Mouse (Mus musculus) kidney, adult 18-20 months (tissue): ENCODE data around the gene Sgk2.
"Not testable (repeated sequence)": the region's sequence is repeated elsewhere in the genome, so short reads cannot be mapped to it uniquely, and the experiment has no call there.

Experiments used
- DNase-seq: peaks from one replicate; pipeline ENCODE4 v3.0.0; 2021

Gene Sgk2

GRCm38 (mm10) chr2:162992084-162992437 is 4.9 kb downstream of the Sgk2 start:
- peak; percentile 48 for DNase-seq

- DNase-seq, result peak; percentile 47
Measured at GRCm38 (mm10) chr2:162993881-162994616, 6.9 kb downstream of the Sgk2 start.

DNA sequence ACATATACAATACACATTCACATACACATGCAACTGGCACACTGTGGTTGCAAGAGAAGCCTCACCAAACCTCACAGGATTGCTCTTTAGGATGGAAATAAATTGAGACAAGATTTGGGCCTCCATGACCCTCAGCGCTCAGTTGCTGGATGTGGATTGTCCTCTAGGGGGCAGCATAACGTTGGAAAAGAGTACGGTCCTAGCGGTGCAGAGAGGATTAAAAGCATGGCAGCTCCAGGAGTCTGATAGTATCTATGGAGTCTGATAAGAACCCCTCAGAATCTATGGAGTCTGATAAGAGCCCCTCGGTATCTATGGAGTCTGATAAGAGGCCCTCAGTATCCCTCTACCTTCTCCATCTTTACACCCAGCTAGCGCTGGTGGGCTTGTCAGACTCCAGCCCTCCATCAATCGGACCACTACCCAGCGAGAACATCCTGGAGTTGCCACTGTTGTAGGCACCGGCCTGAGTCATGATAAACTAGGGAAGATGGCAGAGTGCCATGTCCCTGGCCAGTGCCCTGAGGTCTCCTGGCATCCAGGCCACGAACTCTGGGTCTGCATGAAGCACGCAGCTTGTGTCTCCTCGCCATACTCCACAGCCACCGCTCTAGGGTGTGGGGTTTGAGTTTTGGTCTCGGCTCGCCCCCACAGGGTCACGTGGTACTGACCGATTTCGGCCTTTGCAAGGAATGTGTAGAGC is 11.5 kb downstream of the Sgk2 start:
- peak; percentile 63 for DNase-seq

- peak; percentile 45 for DNase-seq
Measured at GRCm38 (mm10) chr2:162999744-163000143, 12.6 kb downstream of the Sgk2 start.

DNA sequence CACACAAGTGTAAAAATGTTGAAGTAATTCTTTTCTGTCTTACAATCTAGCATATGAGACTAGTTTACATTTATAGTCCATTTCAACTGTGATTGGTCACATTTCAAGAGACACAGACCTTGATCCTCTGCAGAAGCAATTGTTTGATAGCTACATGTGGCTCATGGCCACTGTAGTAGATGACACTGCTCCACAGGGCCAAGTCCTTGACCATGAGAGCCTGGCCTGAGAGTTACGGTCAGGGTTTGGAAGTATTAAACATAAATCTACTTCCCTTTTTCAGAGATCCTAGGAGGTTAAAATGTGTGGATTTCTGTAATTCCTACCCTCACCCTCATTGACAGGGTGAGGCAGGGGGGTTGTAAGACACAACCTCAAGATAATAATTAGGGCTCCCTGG is 13.9 kb downstream of the Sgk2 start:
- no peak for DNase-seq

DNA sequence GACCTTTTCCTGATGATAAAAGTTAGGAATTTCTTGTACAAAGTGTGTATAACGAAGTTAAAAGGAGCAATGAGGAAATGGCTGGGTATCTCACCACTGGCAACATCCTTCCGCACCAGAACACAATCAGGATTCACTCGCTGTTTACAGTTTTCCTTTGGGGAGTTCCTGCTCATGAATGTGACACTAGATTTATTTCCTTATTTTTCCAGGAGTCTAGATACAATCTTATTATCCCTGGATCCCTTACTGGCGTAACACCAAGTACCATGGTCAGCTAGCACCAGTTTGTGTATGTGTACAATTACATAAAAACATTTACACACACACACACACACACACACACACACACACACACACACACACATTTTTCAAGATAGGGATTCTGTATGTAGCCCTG is 20.2 kb downstream of the Sgk2 start:
- DNase-seq, result no peak

DNA sequence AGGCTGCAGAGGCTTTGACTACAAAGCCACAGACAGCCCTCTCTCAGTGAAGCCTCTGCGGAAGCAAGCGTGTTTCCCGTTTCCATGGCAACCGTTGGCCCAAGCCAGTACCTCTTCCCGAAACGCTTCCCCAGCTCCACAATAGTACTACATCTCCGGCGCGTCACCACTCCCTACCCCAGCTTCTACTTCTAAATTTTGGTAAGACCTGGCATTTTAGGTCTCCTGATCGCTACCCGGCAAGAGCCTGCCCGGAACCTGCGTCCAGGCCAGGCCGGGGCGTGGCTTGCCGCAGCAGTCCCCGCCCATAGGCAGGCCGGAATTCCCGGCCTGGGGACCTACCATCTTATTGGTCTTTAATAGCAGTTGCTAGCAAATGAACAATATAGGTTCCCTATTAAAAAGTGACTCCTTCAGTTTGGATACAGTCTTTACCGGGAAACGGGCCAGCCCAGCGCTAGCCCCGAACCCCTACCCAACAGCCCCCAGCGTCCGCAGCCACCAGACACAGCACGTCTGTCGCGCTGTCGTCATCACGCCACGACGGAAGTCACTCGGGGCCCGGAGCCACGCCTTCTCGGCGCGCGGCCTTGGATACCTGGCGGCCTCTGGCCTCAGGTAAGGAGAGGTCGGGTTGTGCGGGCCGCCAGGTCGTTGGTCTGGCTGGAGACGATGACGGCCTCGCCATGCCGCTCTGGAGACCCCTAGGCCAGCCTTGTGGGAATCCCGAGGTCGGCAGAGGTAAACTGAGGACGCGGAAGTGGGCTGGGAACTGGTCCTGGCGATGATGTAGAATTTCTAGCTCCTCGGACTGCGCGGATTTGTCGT is 30.0 kb downstream of the Sgk2 start, which contains the start of gene Ift52:
Gene Ift52, plus strand, starts transcription at position 439 of the 828 bp plus-strand sequence.
- DNase-seq, result peak; percentile 96

GRCm38 (mm10) chr2:163031289-163031688 is 44.2 kb downstream of the Sgk2 start:
- DNase-seq, result no peak

DNA sequence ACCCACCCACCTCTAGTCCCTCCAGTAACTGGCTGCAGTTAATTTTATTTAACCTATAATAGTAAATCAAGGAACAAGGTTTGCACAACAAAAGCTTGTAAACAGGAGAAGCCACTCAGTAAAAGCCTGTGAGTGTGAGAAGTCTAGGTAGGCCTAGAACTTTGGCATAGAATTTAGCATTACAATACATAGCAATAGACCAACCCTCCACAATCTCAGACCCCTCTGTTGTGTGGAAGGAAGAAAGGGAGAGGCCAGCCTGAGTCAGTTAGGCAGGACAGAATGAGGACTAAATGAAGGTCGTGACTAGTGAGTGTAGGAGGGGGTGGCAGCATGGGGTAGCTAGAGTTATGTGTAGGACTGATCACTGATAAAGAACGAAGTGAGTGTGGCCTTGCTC is 44.6 kb downstream of the Sgk2 start:
- DNase-seq, result no peak

- no peak for DNase-seq
Measured at GRCm38 (mm10) chr2:163032622-163033021, 45.5 kb downstream of the Sgk2 start.

GRCm38 (mm10) chr2:163039940-163040339 is 52.8 kb downstream of the Sgk2 start:
- DNase-seq, result no peak

- peak; percentile 81 for DNase-seq
Measured at GRCm38 (mm10) chr2:163048125-163048524, 61.0 kb downstream of the Sgk2 start.

- no peak for DNase-seq
Measured at GRCm38 (mm10) chr2:163049116-163049515, 62.0 kb downstream of the Sgk2 start.

DNA sequence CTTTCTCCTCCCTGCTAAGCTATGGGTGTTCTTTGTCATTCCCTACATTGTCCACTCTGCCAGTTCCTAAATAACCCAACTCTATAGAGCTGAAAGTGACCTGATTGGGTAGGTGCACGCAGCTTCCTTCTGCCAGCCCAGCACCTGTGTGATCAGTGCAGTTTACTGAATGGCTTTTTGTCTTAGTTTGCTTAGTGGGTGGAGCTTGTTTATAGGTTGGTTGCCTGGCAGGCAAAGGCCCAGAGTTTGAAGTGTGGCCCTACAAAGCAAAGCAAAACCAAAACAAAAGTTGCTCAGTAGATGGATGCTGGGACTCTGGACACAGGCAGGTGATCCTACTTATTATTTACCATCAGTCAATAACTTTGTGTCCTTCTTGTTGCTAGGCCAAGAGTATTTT is 64.6 kb downstream of the Sgk2 start:
- no peak for DNase-seq

DNA sequence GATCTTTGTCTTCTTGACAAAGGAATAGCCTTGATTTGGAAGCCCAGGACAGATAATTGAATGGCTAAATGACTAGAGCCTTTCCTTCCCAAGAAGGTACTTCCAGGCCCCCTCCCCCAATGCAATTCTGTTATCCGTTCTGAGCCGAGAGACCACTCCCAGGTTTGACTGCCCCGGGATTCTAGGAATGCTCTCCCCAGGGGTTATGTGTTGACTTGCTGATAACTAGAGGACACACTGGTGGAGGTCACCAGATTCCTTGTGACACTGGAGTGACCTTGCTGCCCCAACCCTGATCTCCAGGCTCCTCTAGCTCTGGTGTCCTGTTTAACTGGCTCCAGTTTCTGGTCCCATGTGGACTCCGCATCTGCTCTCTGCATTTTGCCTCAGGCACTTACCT is 65.0 kb downstream of the Sgk2 start:
- no peak for DNase-seq

GRCm38 (mm10) chr2:163052826-163053225 is 65.7 kb downstream of the Sgk2 start:
- no peak for DNase-seq

- DNase-seq, result peak; percentile 91
Measured at GRCm38 (mm10) chr2:163054335-163054840, 67.3 kb downstream of the Sgk2 start, which contains the start of gene Mybl2. TSS of gene Mybl2 (plus strand) at chr2:163054687.

DNA sequence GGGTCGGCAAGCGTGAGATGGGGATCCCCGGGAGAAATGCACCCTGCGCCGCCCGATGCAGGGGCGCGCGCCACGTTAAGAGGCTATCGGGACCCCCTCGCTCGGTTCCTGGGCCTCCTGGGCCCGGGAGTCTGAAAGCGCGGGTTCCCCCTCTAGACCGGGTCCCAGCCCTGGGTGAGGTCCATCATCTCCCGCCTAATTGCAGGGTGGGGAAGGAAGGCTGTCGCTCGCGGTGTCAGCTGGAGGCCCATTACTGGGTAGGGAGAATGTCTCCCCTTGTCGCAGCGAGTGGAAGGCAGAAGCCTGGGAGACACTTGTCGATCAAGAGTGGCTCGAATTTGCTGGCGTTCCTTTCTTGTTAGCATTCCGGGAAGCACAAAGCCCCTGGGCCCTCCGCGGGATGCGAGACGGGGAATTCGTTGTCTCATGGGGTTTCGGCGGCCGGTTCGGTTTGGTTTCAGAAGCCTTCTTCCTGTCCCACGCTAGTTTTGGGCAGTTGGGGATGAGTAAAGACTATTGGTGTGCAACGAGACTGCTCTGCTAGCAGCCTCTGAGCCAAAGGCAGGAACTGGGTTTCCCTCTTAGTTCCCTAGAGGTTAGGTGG is 67.9 kb downstream of the Sgk2 start:
- no peak for DNase-seq

- DNase-seq, result no peak
Measured at GRCm38 (mm10) chr2:163055715-163056114, 68.6 kb downstream of the Sgk2 start.

- no peak for DNase-seq
Measured at GRCm38 (mm10) chr2:163056584-163056983, 69.5 kb downstream of the Sgk2 start.

- not testable (repeated sequence) for DNase-seq
Measured at GRCm38 (mm10) chr2:163058981-163059380, 71.9 kb downstream of the Sgk2 start.

DNA sequence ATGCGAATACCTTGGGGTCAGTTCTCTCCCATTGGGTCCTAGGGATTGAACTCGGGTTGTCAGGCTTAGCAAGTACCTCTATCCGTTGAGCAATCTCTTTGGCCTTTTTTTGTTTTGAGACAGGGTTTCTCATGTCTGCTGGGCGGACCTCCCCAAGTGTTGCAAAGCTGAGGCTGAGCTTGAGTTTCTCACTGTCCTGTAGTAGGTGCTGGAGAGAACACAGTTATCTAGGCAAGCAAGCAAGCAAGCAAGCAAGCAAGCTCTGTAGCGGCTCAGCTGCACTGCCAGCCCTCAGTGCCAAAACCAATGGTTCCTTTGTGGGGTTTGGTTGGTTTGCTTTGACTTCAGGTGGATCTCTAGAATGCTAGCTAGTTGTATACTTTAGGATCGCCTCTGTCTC is 73.5 kb downstream of the Sgk2 start:
- DNase-seq, result no peak
